Mouse (Mus musculus): ENCODE results near the gene Hadh. TPM values are rescaled to one million over a fixed set of nuclear protein-coding genes. Genes with fewer than 3 reads are reported as not detected.

The Hadh gene
- polyA plus RNA-seq, 1 experiment from 2014 or later: 142 TPM

- H3K9ac ChIP-seq: peak within 1 kb of the TSS; percentile 79
- peak within 1 kb of the TSS; percentile 97 for H3K4me2 ChIP-seq
- H3K27ac ChIP-seq (ENCODE audit: poor library complexity, severe bottlenecking): peak within 1 kb of the TSS; percentile 74
- ATAC-seq (ENCODE audit: insufficient number of reproducible peaks, low FRiP score): peak; percentile 95
- no peaks in the 10 kb centered on the region; the same call in 1 of the 2 replicates for H3K9me3 ChIP-seq (replicated peaks)
- H3K4me1 ChIP-seq (replicated peaks): peaks cover 8% of the 10 kb centered on the region
- H3K27me3 ChIP-seq (replicated peaks): 0 out of 2 replicates have a peak, but pooled peaks cover 4% of the 10 kb centered on the region
- under 1% methylated on average over 69 of the region's 71 CpGs for WGBS
- peak within 1 kb of the TSS; percentile 73 for H3K4me3 ChIP-seq
- no peaks in the 10 kb centered on the region for H3K36me3 ChIP-seq
Observed at GRCm38 (mm10) chr3:131302452-131303319, 30.8 kb upstream of the Hadh start, which contains the start of gene Cyp2u1. Cyp2u1 (minus strand) TSS chr3:131303227.

DNA sequence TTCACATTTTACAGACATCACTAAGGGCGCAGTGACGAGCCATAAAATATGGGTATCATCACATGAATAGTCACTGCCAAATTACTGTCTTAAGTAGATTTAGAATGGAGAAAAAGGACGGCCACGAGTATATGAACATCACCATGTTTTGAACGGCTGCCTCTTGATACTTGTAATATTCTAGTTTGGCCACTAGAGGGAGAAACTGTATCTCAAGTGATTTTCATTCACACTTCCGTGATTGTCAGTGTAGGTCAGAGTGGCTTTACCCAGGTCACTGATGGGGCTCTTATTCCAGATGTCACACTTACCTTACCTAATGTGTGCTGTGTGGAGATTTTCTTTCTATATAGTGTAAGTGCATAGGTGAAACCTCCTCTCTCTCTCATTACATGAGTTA, 28.0 kb upstream of the Hadh start:
- 11% methylated on average over 6 of the region's 6 CpGs for WGBS
- Histone ChIP-seq H3K4me2 (no peak overlapping the region), H3K27me3 (replicated peaks) (0 out of 2 replicates have a peak, but pooled peaks cover 4% of the 10 kb centered on the region)

GRCm38 (mm10) chr3:131299078-131299477, 27.2 kb upstream of the Hadh start:
- Histone ChIP-seq H3K4me2 (no peak overlapping the region), H3K27ac (ENCODE audit: poor library complexity, severe bottlenecking) (no peak overlapping the region), H3K4me3 (no peak overlapping the region), H3K9ac (no peak overlapping the region), H3K27me3 (replicated peaks) (0 out of 2 replicates have a peak, but pooled peaks cover under 1% of the 10 kb centered on the region), H3K4me1 (replicated peaks) (peaks cover 31% of the 10 kb centered on the region), H3K9me3 (replicated peaks) (no peaks in the 10 kb centered on the region), H3K36me3 (no peaks in the 10 kb centered on the region)
- 72% methylated on average over 9 of the region's 9 CpGs for WGBS
- no peak for ATAC-seq (ENCODE audit: insufficient number of reproducible peaks, low FRiP score)

More for the DNA sequence above, 28.0 kb upstream of the Hadh start:
- H3K36me3 ChIP-seq: no peaks in the 10 kb centered on the region
- peaks cover 27% of the 10 kb centered on the region for H3K4me1 ChIP-seq (replicated peaks)
- no peaks in the 10 kb centered on the region for H3K9me3 ChIP-seq (replicated peaks)
- no peak for ATAC-seq (ENCODE audit: insufficient number of reproducible peaks, low FRiP score)
- H3K9ac ChIP-seq: no peak overlapping the region
- H3K4me3 ChIP-seq: no peak overlapping the region
- H3K27ac ChIP-seq (ENCODE audit: poor library complexity, severe bottlenecking): no peak overlapping the region

GRCm38 (mm10) chr3:131296893-131297292, 25.0 kb upstream of the Hadh start:
- Histone ChIP-seq H3K9me3 (replicated peaks) (no peaks in the 10 kb centered on the region), H3K36me3 (no peaks in the 10 kb centered on the region), H3K4me1 (replicated peaks) (peaks cover 24% of the 10 kb centered on the region), H3K27ac (ENCODE audit: poor library complexity, severe bottlenecking) (no peak overlapping the region), H3K9ac (no peak overlapping the region), H3K4me2 (no peak overlapping the region), H3K4me3 (no peak overlapping the region), H3K27me3 (replicated peaks) (no peaks in the 10 kb centered on the region)
- WGBS: 81% methylated on average over 7 of the region's 7 CpGs
- ATAC-seq (ENCODE audit: insufficient number of reproducible peaks, low FRiP score): no peak

GRCm38 (mm10) chr3:131295513-131296200, 23.8 kb upstream of the Hadh start:
- peaks cover 24% of the 10 kb centered on the region for H3K4me1 ChIP-seq (replicated peaks)
- no peak overlapping the region for H3K4me2 ChIP-seq
- 0 out of 2 replicates have a peak overlapping the region, but pooled peaks have one; percentile 4 for H3K9ac ChIP-seq
- ATAC-seq (ENCODE audit: insufficient number of reproducible peaks, low FRiP score): peak; percentile 46; the same call in 1 of the 2 replicates
- peaks cover 4% of the 10 kb centered on the region; the same call in 1 of the 2 replicates for H3K36me3 ChIP-seq
- peaks cover 3% of the 10 kb centered on the region; the same call in 1 of the 2 replicates for H3K9me3 ChIP-seq (replicated peaks)
- H3K27ac ChIP-seq (ENCODE audit: poor library complexity, severe bottlenecking): no peak overlapping the region
- 44% methylated on average over 12 of the region's 12 CpGs for WGBS
- H3K27me3 ChIP-seq (replicated peaks): no peaks in the 10 kb centered on the region
- no peak overlapping the region for H3K4me3 ChIP-seq

DNA sequence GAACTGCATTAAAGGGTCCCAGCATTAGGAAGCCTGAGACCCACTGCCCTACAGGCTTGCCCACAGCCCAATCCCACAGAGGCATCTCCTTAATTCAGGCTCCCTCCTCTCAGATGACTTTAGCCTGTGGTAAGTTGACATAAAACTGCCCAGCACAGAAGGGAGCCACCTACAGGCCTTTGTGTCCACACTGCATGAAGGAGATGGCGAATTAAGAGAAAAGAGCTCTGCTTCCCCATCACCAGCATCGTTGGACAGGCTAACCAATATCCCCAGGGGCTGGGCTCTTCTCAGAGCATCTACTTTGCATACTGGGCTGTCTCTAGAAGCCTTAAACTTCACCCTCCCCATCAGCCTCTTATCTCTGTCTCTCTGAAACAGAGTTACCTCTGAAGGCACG, 22.6 kb upstream of the Hadh start:
- 45% methylated on average over 3 of the region's 3 CpGs for WGBS
- H3K4me3 ChIP-seq: no peak overlapping the region
- no peaks in the 10 kb centered on the region for H3K27me3 ChIP-seq (replicated peaks)
- peaks cover 6% of the 10 kb centered on the region; the same call in 1 of the 2 replicates for H3K36me3 ChIP-seq
- peaks cover 24% of the 10 kb centered on the region for H3K4me1 ChIP-seq (replicated peaks)
- peaks cover 3% of the 10 kb centered on the region; the same call in 1 of the 2 replicates for H3K9me3 ChIP-seq (replicated peaks)
- no peak for ATAC-seq (ENCODE audit: insufficient number of reproducible peaks, low FRiP score)
- no peak overlapping the region for H3K9ac ChIP-seq
- H3K27ac ChIP-seq (ENCODE audit: poor library complexity, severe bottlenecking): no peak overlapping the region
- no peak overlapping the region for H3K4me2 ChIP-seq

DNA sequence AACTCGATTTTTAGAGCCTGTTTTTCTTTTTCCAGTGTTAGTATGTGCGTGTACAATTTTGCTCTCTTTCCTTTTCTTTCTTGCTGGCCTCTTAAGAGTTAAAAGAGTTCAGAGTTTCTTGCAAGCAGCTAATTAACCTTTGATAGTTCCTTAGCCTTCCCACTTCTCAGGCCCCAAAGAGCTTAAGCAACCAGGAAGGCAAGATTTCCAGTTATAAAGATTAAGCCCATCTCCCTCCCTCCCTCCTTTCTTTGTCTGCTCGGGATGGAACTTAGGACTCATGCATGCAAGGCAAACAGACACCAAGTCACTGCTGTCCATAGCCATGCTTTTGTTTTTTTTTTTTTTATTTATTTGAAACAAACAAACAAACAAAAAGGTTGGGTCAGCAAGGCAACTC, 21.1 kb upstream of the Hadh start:
- Histone ChIP-seq H3K36me3 (peaks cover 6% of the 10 kb centered on the region; the same call in 1 of the 2 replicates), H3K4me1 (replicated peaks) (peaks cover 24% of the 10 kb centered on the region), H3K4me2 (no peak overlapping the region), H3K9me3 (replicated peaks) (peaks cover 3% of the 10 kb centered on the region; the same call in 1 of the 2 replicates), H3K27me3 (replicated peaks) (0 out of 2 replicates have a peak, but pooled peaks cover under 1% of the 10 kb centered on the region), H3K9ac (no peak overlapping the region), H3K4me3 (no peak overlapping the region), H3K27ac (ENCODE audit: poor library complexity, severe bottlenecking) (no peak overlapping the region)
- 71% methylated on average over 3 of the region's 3 CpGs for WGBS
- no peak for ATAC-seq (ENCODE audit: insufficient number of reproducible peaks, low FRiP score)

DNA sequence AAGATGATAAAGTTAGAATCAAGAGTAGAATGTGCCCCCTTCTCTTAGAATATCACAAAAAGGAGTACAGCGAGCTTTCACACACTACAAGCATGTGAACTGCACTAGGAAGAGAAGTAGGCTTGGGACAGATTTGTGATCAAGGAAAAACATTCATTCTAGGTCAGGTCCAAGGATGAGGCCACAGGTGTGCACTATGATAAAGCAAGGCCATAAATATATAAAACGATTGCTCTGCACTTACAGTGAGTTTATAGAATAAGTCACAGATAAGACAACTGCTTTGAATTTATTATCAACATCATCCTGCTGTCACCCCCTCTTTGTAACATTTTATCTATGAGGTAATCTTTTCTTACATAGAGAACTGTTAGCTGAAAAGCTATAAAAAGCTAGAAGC, 20.4 kb upstream of the Hadh start:
- H3K27me3 ChIP-seq (replicated peaks): 0 out of 2 replicates have a peak, but pooled peaks cover 4% of the 10 kb centered on the region
- peaks cover 6% of the 10 kb centered on the region; the same call in 1 of the 2 replicates for H3K36me3 ChIP-seq
- WGBS: 82% methylated on average over 2 of the region's 2 CpGs
- no peak for ATAC-seq (ENCODE audit: insufficient number of reproducible peaks, low FRiP score)
- H3K9me3 ChIP-seq (replicated peaks): peaks cover 3% of the 10 kb centered on the region; the same call in 1 of the 2 replicates
- no peak overlapping the region for H3K9ac ChIP-seq
- no peak overlapping the region for H3K27ac ChIP-seq (ENCODE audit: poor library complexity, severe bottlenecking)
- H3K4me3 ChIP-seq: no peak overlapping the region
- peaks cover 22% of the 10 kb centered on the region for H3K4me1 ChIP-seq (replicated peaks)
- no peak overlapping the region for H3K4me2 ChIP-seq

DNA sequence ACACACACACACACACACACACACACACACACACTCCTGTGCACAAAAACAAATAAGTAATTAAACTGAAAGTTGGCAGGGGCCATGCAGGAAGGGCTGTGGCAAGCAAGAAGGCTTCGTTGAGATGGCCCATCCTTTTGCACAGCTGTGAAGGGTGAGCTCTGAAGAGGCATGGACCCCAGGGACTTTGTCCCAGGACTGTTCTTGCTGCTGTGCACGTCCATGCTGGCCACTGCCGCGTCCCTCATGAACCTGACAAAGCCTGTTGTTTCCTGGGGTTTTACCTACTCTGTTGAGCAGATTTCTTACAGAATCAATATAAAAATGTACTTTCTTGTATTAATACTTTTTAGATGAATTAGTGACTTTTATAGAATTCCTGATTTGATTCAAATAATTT, 20.0 kb upstream of the Hadh start:
- 82% methylated on average over 4 of the region's 4 CpGs for WGBS
- H3K36me3 ChIP-seq: peaks cover 6% of the 10 kb centered on the region; the same call in 1 of the 2 replicates

DNA sequence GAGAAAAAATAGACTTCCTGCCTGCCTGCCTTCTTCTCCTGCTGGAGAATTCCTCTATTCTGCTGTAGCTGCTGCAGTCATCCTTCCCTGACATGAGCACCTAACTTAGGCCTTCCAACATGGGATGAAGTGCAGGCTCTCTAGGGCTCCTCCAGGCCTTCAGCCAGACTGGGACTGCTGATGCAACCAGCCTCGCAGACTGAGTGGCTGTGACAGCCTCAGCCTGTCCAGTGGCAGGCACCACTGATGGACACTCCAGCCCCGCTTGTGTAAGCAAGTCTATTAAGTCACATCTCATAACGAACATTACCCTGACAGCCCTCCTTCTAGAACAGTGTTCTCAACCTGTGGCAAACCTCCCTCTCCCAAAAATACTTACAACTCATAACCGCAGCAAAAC, 2.2 kb upstream of the Hadh start:
- H3K9ac ChIP-seq: no peak overlapping the region
- peaks cover 25% of the 10 kb centered on the region for H3K4me1 ChIP-seq (replicated peaks)
- no peak overlapping the region for H3K27ac ChIP-seq (ENCODE audit: poor library complexity, severe bottlenecking)
- H3K4me3 ChIP-seq: no peak overlapping the region
- H3K36me3 ChIP-seq: no peaks in the 10 kb centered on the region
- H3K27me3 ChIP-seq (replicated peaks): no peaks in the 10 kb centered on the region
- WGBS: 84% methylated on average over 4 of the region's 4 CpGs
- H3K9me3 ChIP-seq (replicated peaks): 0 out of 2 replicates have a peak, but pooled peaks cover 6% of the 10 kb centered on the region
- no peak for ATAC-seq (ENCODE audit: insufficient number of reproducible peaks, low FRiP score)
- H3K4me2 ChIP-seq: no peak overlapping the region

More for the DNA sequence above, 20.0 kb upstream of the Hadh start:
- Histone ChIP-seq H3K4me1 (replicated peaks) (peaks cover 18% of the 10 kb centered on the region), H3K9me3 (replicated peaks) (peaks cover 3% of the 10 kb centered on the region; the same call in 1 of the 2 replicates), H3K27ac (ENCODE audit: poor library complexity, severe bottlenecking) (no peak overlapping the region), H3K27me3 (replicated peaks) (0 out of 2 replicates have a peak, but pooled peaks cover 4% of the 10 kb centered on the region), H3K4me2 (no peak overlapping the region), H3K9ac (no peak overlapping the region), H3K4me3 (no peak overlapping the region)
- no peak for ATAC-seq (ENCODE audit: insufficient number of reproducible peaks, low FRiP score)

Data from heart, embryonic 12.5 days (tissue).